Mouse (Mus musculus) heart, postnatal 0 days (tissue): ENCODE results near the gene Gm9857.

Experiments
- CTCF ChIP-seq: IDR thresholded peaks from 2 replicates; pipeline ENCODE4 v1.5.1; 2016; ENCODE audit warnings: antibody characterized with exemption, control low read depth, low read depth
- EP300 ChIP-seq: IDR thresholded peaks from 2 replicates; pipeline ENCODE4 v1.6.1; 2016; ENCODE audit warnings: antibody characterized with exemption, low read depth

DNA sequence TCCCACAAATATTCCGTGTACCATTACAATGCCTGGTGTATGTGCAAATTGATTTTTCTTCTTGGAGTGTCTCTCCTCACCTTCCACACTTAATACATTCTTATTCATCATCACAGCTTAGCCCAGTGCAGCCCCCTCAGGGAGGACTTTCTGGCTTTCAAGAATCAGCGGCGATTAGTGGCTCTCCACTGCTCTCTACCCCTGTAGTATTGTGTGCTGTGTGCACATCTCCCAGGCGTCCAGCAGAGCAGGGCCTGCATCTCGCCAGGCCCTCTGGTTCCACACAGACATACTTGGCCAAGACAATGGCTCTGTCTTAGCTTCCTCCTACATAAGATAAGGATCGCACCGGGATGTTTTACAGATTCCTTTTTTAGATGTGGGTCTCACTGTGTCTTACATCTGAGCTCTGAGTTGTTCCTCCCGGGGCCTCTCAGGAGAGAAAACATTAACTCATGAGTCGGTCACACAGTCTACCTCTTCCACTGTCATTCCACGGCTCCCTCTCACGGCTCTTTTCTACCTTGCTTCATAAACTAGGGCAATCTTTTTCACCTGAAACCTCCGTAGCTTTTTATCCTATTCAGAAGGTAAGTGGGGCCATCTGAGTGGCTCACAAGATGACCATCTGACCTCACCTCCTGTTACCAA lies 46.9 kb upstream of the Gm9857 start:
- no peak for TF ChIP-seq CTCF
- TF ChIP-seq EP300: no peak
